Mouse (Mus musculus): ENCODE data around the gene Gcc2. TPM values are rescaled to one million over a fixed set of nuclear protein-coding genes. Genes with fewer than 3 reads are reported as not detected.

Gene Gcc2
- polyA plus RNA-seq, 1 experiment: 20.8 TPM

- no peak for DNase-seq
- 15% methylated on average over 2 of the region's 2 CpGs for WGBS
- TF ChIP-seq CTCF (IDR thresholded peaks at IDR 0.05; ENCODE audit: insufficient read depth, low read length) (no peak), POLR2A (IDR thresholded peaks at IDR 0.05; ENCODE audit: borderline replicate concordance, extremely low read depth, low read depth, low read length) (no peak)
- Histone ChIP-seq H3K4me1 (ENCODE audit: control insufficient read depth, insufficient read depth, low read length) (peaks cover 21% of the 10 kb centered on the region), H3K4me3 (replicated peaks; ENCODE audit: extremely low read depth, low read depth, low read length) (no peak overlapping the region)
These were observed 86.4 kb downstream of the Gcc2 start for GRCm38 (mm10) chr10:58341685-58342084.

- no peak for DNase-seq
- TF ChIP-seq CTCF (IDR thresholded peaks at IDR 0.05; ENCODE audit: insufficient read depth, low read length): no peak
- TF ChIP-seq POLR2A (IDR thresholded peaks at IDR 0.05; ENCODE audit: borderline replicate concordance, extremely low read depth, low read depth, low read length): no peak
- 26% methylated on average over 2 of the region's 2 CpGs for WGBS
- Histone ChIP-seq H3K4me3 (replicated peaks; ENCODE audit: extremely low read depth, low read depth, low read length) (no peak overlapping the region), H3K4me1 (ENCODE audit: control insufficient read depth, insufficient read depth, low read length) (peaks cover 23% of the 10 kb centered on the region)
These were observed 86.9 kb downstream of the Gcc2 start for GRCm38 (mm10) chr10:58342199-58342598.

GRCm38 (mm10) chr10:58343552-58343951 lies 88.3 kb downstream of the Gcc2 start:
- DNase-seq: no peak
- peaks cover 23% of the 10 kb centered on the region for H3K4me1 ChIP-seq (ENCODE audit: control insufficient read depth, insufficient read depth, low read length)
- TF ChIP-seq POLR2A (IDR thresholded peaks at IDR 0.05; ENCODE audit: borderline replicate concordance, extremely low read depth, low read depth, low read length) (no peak), CTCF (IDR thresholded peaks at IDR 0.05; ENCODE audit: insufficient read depth, low read length) (no peak)
- no peak overlapping the region for H3K4me3 ChIP-seq (replicated peaks; ENCODE audit: extremely low read depth, low read depth, low read length)
- whole genome bisulfite sequencing: 44% methylated on average over 3 of the region's 3 CpGs

- WGBS: 65% methylated on average over 3 of the region's 3 CpGs
- TF ChIP-seq CTCF (IDR thresholded peaks at IDR 0.05; ENCODE audit: insufficient read depth, low read length) (no peak), POLR2A (IDR thresholded peaks at IDR 0.05; ENCODE audit: borderline replicate concordance, extremely low read depth, low read depth, low read length) (no peak)
- no peak overlapping the region for H3K4me3 ChIP-seq (replicated peaks; ENCODE audit: extremely low read depth, low read depth, low read length)
- DNase-seq: no peak
- peaks cover 14% of the 10 kb centered on the region for H3K4me1 ChIP-seq (ENCODE audit: control insufficient read depth, insufficient read depth, low read length)
These were observed 95.3 kb downstream of the Gcc2 start for GRCm38 (mm10) chr10:58350600-58350999.

GRCm38 (mm10) chr10:58351670-58352069 lies 96.4 kb downstream of the Gcc2 start:
- peak overlapping the region; percentile 49 for H3K4me3 ChIP-seq (replicated peaks; ENCODE audit: extremely low read depth, low read depth, low read length)
- TF ChIP-seq CTCF (IDR thresholded peaks at IDR 0.05; ENCODE audit: insufficient read depth, low read length) (no peak), POLR2A (IDR thresholded peaks at IDR 0.05; ENCODE audit: borderline replicate concordance, extremely low read depth, low read depth, low read length) (no peak)

GRCm38 (mm10) chr10:58352364-58352763 lies 97.1 kb downstream of the Gcc2 start:
- 64% methylated on average over 3 of the region's 3 CpGs for WGBS
- TF ChIP-seq CTCF (IDR thresholded peaks at IDR 0.05; ENCODE audit: insufficient read depth, low read length): no peak
- Histone ChIP-seq H3K4me3 (replicated peaks; ENCODE audit: extremely low read depth, low read depth, low read length) (no peak overlapping the region), H3K4me1 (ENCODE audit: control insufficient read depth, insufficient read depth, low read length) (peaks cover 10% of the 10 kb centered on the region)
- no peak for DNase-seq

More at GRCm38 (mm10) chr10:58351670-58352069, 96.4 kb downstream of the Gcc2 start:
- WGBS: 20% methylated on average over 2 of the region's 2 CpGs
- H3K4me1 ChIP-seq (ENCODE audit: control insufficient read depth, insufficient read depth, low read length): peaks cover 12% of the 10 kb centered on the region
- DNase-seq: no peak

- no peak for DNase-seq
- peaks cover 10% of the 10 kb centered on the region for H3K4me1 ChIP-seq (ENCODE audit: control insufficient read depth, insufficient read depth, low read length)
- no peak overlapping the region for H3K4me3 ChIP-seq (replicated peaks; ENCODE audit: extremely low read depth, low read depth, low read length)
- 36% methylated on average over 3 of the region's 3 CpGs for WGBS
- TF ChIP-seq CTCF (IDR thresholded peaks at IDR 0.05; ENCODE audit: insufficient read depth, low read length): no peak
- no peak for TF ChIP-seq POLR2A (IDR thresholded peaks at IDR 0.05; ENCODE audit: borderline replicate concordance, extremely low read depth, low read depth, low read length)
These were observed 99.3 kb downstream of the Gcc2 start for GRCm38 (mm10) chr10:58354561-58354960.

Other genes starting within 250 kb of the Gcc2 start
- not detected in 2 replicates for gene AW822073, start 30.6 kb upstream of the Gcc2 start, polyA plus RNA-seq (2012; rRNA removed)
- gene Duxf3, start 22.8 kb upstream of the Gcc2 start, polyA plus RNA-seq (2012; rRNA removed): not detected in 2 replicates
- 0.06 TPM in 1 of 2 replicates, not detected in the other for gene Gm4981, start 18.8 kb upstream of the Gcc2 start, polyA plus RNA-seq (2012; rRNA removed)
- gene Lims1, start 68.0 kb downstream of the Gcc2 start, polyA plus RNA-seq (2012; rRNA removed): 25.2 and 44.0 TPM in 2 replicates
- gene Ranbp2, start 191.4 kb downstream of the Gcc2 start, polyA plus RNA-seq (2012; rRNA removed): 3.1 and 4.8 TPM in 2 replicates
- 0.38 and 0.66 TPM in 2 replicates for gene Ccdc138, start 242.5 kb downstream of the Gcc2 start, polyA plus RNA-seq (2012; rRNA removed)

All from lung, adult 2 months (tissue).